Mouse (Mus musculus) heart, adult 9 months (tissue): Measurements from ENCODE around the gene Ttc7.

Experiments used
- DNase-seq, 2 experiments: peaks; one replicate each; pipeline ENCODE4 v3.0.0; 2022; ENCODE audit warnings: low spot score in 2 of 2

Ttc7 gene

DNA sequence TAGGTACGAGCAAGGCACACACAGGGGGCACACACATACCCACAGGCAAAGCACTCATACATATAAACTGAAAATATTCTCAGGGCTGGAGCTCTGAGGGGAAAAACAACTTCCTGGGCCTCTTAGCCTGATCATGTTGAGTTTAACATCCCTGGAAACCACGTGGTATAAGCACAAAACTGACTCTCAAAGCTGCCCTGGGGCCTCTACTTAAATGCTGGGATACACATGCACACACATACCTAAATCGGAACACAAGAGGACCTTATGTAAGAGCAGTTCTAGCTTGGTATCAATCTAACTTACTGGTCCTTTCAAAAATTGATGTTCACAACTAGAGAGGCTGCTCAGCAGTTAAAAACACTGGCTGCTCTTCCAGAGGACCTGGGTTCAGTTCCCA, 146.7 kb downstream of the Ttc7 start:
- no peak for DNase-seq
